Mouse (Mus musculus) neutrophil, adult 59 days (primary cell): Measurements from ENCODE around the gene Olfr1051. TPM values are rescaled to one million over a fixed set of nuclear protein-coding genes. Genes with fewer than 3 reads are reported as not detected.

Experiments used
- total RNA-seq, 2 experiments: library from RNA; stranded (reverse); gene quantifications; 1 replicate in 1 of 2; 2 replicates in 1 of 2; pipeline ENCODE4 v1.2.4; 2023

The Olfr1051 gene
- not detected for total RNA-seq

GRCm38 (mm10) chr2:86278988-86279387, at the start of gene Olfr1051:
TSS of gene Olfr1051 (minus strand) at chr2:86279088.

DNA sequence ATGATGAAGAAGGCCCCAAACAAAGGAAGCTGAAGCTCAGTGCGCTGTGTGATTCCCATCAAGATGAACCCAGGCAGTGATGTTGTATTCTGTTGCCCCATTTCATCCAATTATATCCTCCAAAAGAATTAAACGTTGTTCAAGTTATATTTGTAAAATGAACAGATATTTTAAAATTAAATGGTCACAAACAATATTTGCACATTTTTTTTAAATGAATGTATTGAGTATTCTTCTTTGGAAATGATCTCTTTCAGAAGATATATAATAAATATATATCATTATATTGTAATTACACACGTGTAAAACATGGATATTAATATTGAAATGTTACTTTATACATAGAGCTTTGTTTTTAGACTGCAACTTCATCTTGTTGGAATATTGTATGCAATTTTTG, 36.3 kb upstream of the Olfr1051 start, which contains the start of gene Olfr1053:
Gene Olfr1053, minus strand, starts transcription at position 101 of the 400 bp plus-strand sequence.

GRCm38 (mm10) chr2:86292155-86292554, 13.3 kb upstream of the Olfr1051 start, which contains the start of gene Olfr1052:
TSS of gene Olfr1052 (plus strand) at chr2:86292455.

GRCm38 (mm10) chr2:86258228-86258627, 20.7 kb downstream of the Olfr1051 start, which contains the start of gene Olfr1049:
TSS of gene Olfr1049 (minus strand) at chr2:86258328.

DNA sequence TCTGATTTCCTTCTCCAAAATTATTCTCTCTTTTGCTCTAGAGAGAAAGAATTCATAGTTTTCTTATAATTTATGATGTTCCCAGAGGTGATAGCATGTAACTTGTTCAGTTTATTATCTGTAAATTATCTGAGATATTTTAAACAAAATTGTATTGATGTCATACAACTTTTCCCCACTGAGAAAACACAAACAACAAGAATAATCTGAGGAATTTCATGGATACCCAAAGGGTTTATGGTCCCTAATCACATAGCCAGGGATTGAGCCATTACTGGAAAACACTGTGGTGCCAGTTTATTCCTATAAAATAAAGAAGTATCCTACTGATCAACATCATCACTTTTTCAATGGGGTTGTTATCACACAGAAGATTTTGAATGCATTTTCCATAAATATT, 38.7 kb downstream of the Olfr1051 start, which contains the start of gene Olfr1048:
Gene Olfr1048, minus strand, starts transcription at position 101 of the 400 bp plus-strand sequence.

GRCm38 (mm10) chr2:86231301-86231700, 47.6 kb downstream of the Olfr1051 start, which contains the start of gene Olfr1047:
TSS of gene Olfr1047 (minus strand) at chr2:86231401.

Other genes with a start within 250 kb of the Olfr1051 start
- gene Olfr1034, start 233.2 kb downstream of the Olfr1051 start, total RNA-seq = not detected
- not detected for gene Olfr1036, start 205.1 kb downstream of the Olfr1051 start, total RNA-seq
- gene Olfr1037, start 191.7 kb downstream of the Olfr1051 start, total RNA-seq = not detected
- not detected for gene Olfr1039, start 143.2 kb downstream of the Olfr1051 start, total RNA-seq
- not detected for gene Olfr1040, start 132.4 kb downstream of the Olfr1051 start, total RNA-seq
- gene Olfr1042, start 117.2 kb downstream of the Olfr1051 start, total RNA-seq = not detected
- gene Olfr1043, start 111.6 kb downstream of the Olfr1051 start, total RNA-seq = not detected
- gene Olfr1044, start 101.3 kb downstream of the Olfr1051 start, total RNA-seq = not detected
- gene Olfr52, start 93.4 kb downstream of the Olfr1051 start, total RNA-seq = not detected
- not detected for gene Olfr1045, start 76.1 kb downstream of the Olfr1051 start, total RNA-seq
- not detected for gene Olfr1046, start 59.8 kb downstream of the Olfr1051 start, total RNA-seq
- gene Olfr1047, start 47.7 kb downstream of the Olfr1051 start, total RNA-seq = not detected
- gene Olfr1048, start 38.8 kb downstream of the Olfr1051 start, total RNA-seq = not detected
- not detected for gene Olfr1049, start 20.8 kb downstream of the Olfr1051 start, total RNA-seq
- not detected for gene Olfr1052, start 13.4 kb upstream of the Olfr1051 start, total RNA-seq
- not detected for gene Olfr1053, start 36.2 kb upstream of the Olfr1051 start, total RNA-seq
- gene Olfr1054, start 56.3 kb upstream of the Olfr1051 start, total RNA-seq = not detected
- not detected for gene Olfr1055, start 71.2 kb upstream of the Olfr1051 start, total RNA-seq
- gene Olfr1056, start 83.4 kb upstream of the Olfr1051 start, total RNA-seq = not detected
- not detected for gene Olfr1057, start 99.3 kb upstream of the Olfr1051 start, total RNA-seq
- gene Olfr1058, start 109.5 kb upstream of the Olfr1051 start, total RNA-seq = not detected
- gene Olfr1061, start 135.0 kb upstream of the Olfr1051 start, total RNA-seq = not detected
- gene Olfr1062, start 147.7 kb upstream of the Olfr1051 start, total RNA-seq = not detected
- not detected for gene Olfr1065, start 171.5 kb upstream of the Olfr1051 start, total RNA-seq
- gene Olfr1066, start 177.2 kb upstream of the Olfr1051 start, total RNA-seq = not detected
- gene Olfr228, start 208.3 kb upstream of the Olfr1051 start, total RNA-seq = not detected
- gene Olfr1076, start 229.4 kb upstream of the Olfr1051 start, total RNA-seq = not detected